Mouse (Mus musculus) neural tube, embryonic 14.5 days (tissue): Measurements from ENCODE around the gene Selp. TPM values are rescaled to one million over a fixed set of nuclear protein-coding genes. Genes with fewer than 3 reads are reported as not detected.

Experiments used
- ATAC-seq: fragments of 200-750 bp; cut with Nextera tagmentation; 2 replicates; pipeline ENCODE4 v1.8.0; 2017; ENCODE audit warnings: low read depth, mild to moderate bottlenecking, moderate TSS enrichment, moderate library complexity
- H3K27ac ChIP-seq: fragments of 300-500 bp; sonication (generic); 2 replicates; pipeline ENCODE4 v1.5.1; 2014; ENCODE audit warnings: low read depth, mild to moderate bottlenecking, control low read depth, low read length, moderate library complexity, mixed read lengths
- H3K27me3 ChIP-seq: fragments of 300-500 bp; sonication (generic); 2 replicates; pipeline ENCODE4 v1.6.1; 2014; ENCODE audit warnings: low read length; ENCODE audit not compliant: control insufficient read depth, insufficient read depth
- H3K36me3 ChIP-seq: fragments of 300-500 bp; sonication (generic); 2 replicates; pipeline ENCODE4 v1.6.1; 2014; ENCODE audit warnings: low read length, mixed read lengths; ENCODE audit not compliant: control insufficient read depth, insufficient read depth
- H3K4me1 ChIP-seq: fragments of 300-500 bp; sonication (generic); 2 replicates; pipeline ENCODE4 v1.6.1; 2014; ENCODE audit warnings: low read length; ENCODE audit not compliant: control insufficient read depth, insufficient read depth
- H3K4me2 ChIP-seq: fragments of 300-500 bp; sonication (generic); 2 replicates; pipeline ENCODE4 v1.6.1; 2014; ENCODE audit warnings: mild to moderate bottlenecking, low read depth, low read length, control low read depth
- H3K4me3 ChIP-seq: fragments of 300-500 bp; sonication (generic); 2 replicates; pipeline ENCODE4 v1.5.1; 2014; ENCODE audit warnings: low read depth, low read length, control low read depth, mixed read lengths
- H3K9ac ChIP-seq: fragments of 300-500 bp; sonication (generic); replicated peaks from 2 replicates; pipeline ENCODE4 v1.6.1; 2014; ENCODE audit warnings: low read depth, mild to moderate bottlenecking, control low read depth, low read length, mixed read lengths
- H3K9me3 ChIP-seq: fragments of 300-500 bp; sonication (generic); 2 replicates; pipeline ENCODE4 v1.6.1; 2016; ENCODE audit warnings: low read length; ENCODE audit not compliant: control insufficient read depth
- WGBS: fragments of 180-500 bp; shearing (Covaris S2); extraction: QIAGEN DNeasy Blood & Tissue Kit; methylation state at CpG from one replicate; pipeline ENCODE4 v1.1.7; 2014; 5-methylcytosine and 5-hydroxymethylcytosine counted together
- polyA plus RNA-seq: library from polyadenylated mRNA; unstranded; fragments of >200 nt; fragmentation: Nextera tagmentation; extraction: Ambion mirVana; gene quantifications from 2 replicates; pipeline ENCODE4 v1.2.1, GENCODE M21; 2014

Gene Selp
- polyA plus RNA-seq, 1 experiment from 2014 or later = not detected

DNA sequence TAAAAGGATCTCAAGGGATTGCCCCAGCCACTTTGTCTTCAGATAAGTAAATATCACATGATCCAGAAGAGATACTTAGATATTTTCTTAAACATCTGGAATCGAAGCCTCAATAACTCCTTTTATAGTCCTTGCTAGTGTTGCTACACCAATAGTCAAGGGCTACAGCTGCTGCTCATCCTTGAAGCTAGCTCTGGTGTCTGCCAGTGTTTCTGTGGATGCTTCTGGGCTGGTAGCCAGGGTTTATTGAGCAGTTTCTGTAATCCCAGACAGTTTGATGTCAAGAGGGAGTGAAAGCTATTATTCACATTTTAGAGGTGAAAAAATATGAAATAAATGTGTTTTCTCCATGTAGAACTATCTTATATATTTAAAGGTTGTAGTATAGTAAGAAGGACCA is 17.5 kb downstream of the Selp start:
- H3K36me3 ChIP-seq = no peaks in the 10 kb centered on the region
- H3K9me3 ChIP-seq = no peaks in the 10 kb centered on the region
- no peak for ATAC-seq
- no peak overlapping the region for H3K27ac ChIP-seq
- no peak overlapping the region for H3K9ac ChIP-seq
- WGBS = 80% methylated on average over 1 of the region's 1 CpGs
- H3K4me1 ChIP-seq = no peaks in the 10 kb centered on the region
- no peak overlapping the region for H3K4me3 ChIP-seq
- H3K27me3 ChIP-seq = no peaks in the 10 kb centered on the region
- H3K4me2 ChIP-seq = no peak overlapping the region

DNA sequence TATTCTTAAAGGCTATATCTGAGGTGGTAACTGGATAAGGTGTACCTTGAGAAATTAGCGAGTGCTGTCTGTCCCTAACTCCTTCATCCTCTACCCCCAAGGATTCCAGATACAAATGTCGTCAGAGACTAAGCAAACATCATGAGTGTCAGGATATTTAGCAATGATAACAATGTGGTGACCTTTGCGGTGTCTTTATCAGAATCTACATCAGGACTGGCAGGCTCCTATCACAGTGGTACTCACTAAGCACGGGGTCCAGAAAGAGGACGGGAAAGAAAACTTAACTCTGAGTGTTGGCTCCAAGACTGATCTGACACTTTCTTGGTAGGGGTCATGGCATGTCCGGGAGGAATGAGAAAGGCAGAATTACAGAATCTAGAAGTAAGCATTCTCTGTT is 19.0 kb downstream of the Selp start:
- ATAC-seq = no peak
- Histone ChIP-seq H3K9ac (no peak overlapping the region), H3K27me3 (no peaks in the 10 kb centered on the region), H3K4me2 (no peak overlapping the region), H3K4me3 (no peak overlapping the region), H3K9me3 (no peaks in the 10 kb centered on the region), H3K27ac (no peak overlapping the region), H3K4me1 (no peaks in the 10 kb centered on the region), H3K36me3 (no peaks in the 10 kb centered on the region)
- 90% methylated on average over 6 of the region's 6 CpGs for WGBS

DNA sequence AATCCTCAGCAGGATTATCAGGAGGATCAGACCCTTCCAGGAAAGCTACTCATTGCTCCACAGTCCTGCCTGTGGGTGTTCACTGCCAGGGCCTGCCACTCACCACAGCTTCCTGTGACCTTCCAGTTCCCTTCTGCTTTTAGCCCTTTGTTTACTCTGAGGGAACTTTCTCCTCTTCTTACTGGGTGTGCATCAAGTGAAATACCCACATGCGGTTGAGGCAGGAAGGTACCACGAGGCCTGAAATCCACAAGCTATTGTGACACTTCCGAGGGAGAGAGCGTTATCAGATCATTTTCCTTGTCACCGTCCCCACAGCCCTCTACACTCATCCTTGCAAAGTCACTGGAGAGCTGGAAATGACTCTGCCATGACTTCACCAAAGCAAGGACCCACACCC is 20.3 kb downstream of the Selp start:
- Histone ChIP-seq H3K36me3 (no peaks in the 10 kb centered on the region), H3K4me2 (no peak overlapping the region), H3K4me1 (no peaks in the 10 kb centered on the region), H3K4me3 (no peak overlapping the region), H3K9me3 (no peaks in the 10 kb centered on the region), H3K27ac (no peak overlapping the region), H3K9ac (no peak overlapping the region), H3K27me3 (no peaks in the 10 kb centered on the region)
- 77% methylated on average over 5 of the region's 5 CpGs for WGBS
- ATAC-seq = no peak

GRCm38 (mm10) chr1:164135960-164136359 is 20.9 kb downstream of the Selp start:
- Histone ChIP-seq H3K4me2 (no peak overlapping the region), H3K27me3 (no peaks in the 10 kb centered on the region), H3K9ac (no peak overlapping the region), H3K9me3 (no peaks in the 10 kb centered on the region), H3K4me3 (no peak overlapping the region), H3K27ac (no peak overlapping the region), H3K4me1 (no peaks in the 10 kb centered on the region), H3K36me3 (no peaks in the 10 kb centered on the region)
- 83% methylated on average over 11 of the region's 11 CpGs for WGBS
- ATAC-seq = no peak

DNA sequence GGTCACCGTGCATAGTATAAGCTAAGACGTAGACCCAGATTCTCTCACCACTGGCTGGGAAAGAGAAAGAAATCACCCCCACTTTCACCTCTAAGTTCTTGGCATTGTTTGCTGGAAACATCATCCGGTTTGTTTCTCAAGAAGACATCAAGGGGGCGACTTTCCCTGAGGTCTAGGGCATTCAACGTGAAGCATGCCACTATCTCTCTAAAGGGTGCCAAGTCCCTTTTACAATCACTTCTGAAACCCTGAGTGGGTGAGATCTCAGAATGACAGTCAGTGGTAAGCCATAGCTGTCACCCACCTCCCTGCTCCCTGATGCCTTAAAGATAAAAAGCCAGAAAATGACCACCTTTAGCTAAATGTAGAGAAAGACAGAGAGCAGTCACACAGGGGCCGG is 21.6 kb downstream of the Selp start:
- no peak overlapping the region for H3K4me3 ChIP-seq
- 81% methylated on average over 6 of the region's 6 CpGs for WGBS

DNA sequence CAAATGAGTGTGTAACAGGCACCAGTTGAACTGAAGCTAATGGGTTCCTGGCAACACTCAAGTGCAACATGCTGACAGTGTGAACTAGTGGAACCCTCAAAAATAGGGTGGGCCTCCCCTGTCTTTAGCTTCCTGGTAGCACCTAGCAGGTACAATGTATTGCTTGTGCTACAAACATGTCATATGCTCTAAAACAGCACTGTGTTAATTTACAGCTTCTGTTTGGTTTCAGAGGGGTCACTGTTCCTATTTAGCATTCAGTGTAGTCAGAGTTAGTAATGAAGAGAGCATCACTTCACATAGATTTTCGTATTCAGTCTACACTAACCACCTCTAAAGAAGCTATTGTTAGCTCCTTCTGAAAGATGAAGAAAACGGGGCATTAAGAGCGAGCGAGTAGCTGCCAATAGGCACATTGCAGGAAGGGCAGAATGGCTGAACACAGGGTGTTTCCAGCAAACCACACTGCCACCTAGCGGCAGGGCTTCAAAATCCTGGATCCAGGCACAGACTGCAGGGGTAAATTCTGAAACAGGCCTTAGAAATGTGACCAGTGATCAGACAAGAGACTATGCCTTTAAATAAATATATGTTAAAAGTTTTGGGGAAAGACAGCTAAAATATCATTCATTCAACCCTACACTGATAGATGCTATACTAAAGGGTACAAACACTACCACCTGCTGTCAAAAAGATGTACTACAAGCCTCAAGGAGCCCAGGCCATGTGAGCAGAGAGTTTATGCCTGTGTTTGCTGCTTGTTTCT is 23.5 kb downstream of the Selp start:
- no peaks in the 10 kb centered on the region for H3K4me1 ChIP-seq
- no peak overlapping the region for H3K27ac ChIP-seq
- H3K27me3 ChIP-seq = no peaks in the 10 kb centered on the region
- 6% methylated on average over 5 of the region's 5 CpGs for WGBS
- H3K9me3 ChIP-seq = no peaks in the 10 kb centered on the region
- peak overlapping the region; percentile 3; the same call in 1 of the 2 replicates for H3K4me2 ChIP-seq
- H3K9ac ChIP-seq = no peak overlapping the region
- no peak overlapping the region for H3K4me3 ChIP-seq
- no peaks in the 10 kb centered on the region for H3K36me3 ChIP-seq
- peak; percentile 91 for ATAC-seq

More for the DNA sequence above, 21.6 kb downstream of the Selp start:
- H3K9ac ChIP-seq = no peak overlapping the region
- no peak for ATAC-seq
- H3K36me3 ChIP-seq = no peaks in the 10 kb centered on the region
- no peak overlapping the region for H3K27ac ChIP-seq
- H3K4me1 ChIP-seq = no peaks in the 10 kb centered on the region
- no peaks in the 10 kb centered on the region for H3K9me3 ChIP-seq
- H3K4me2 ChIP-seq = no peak overlapping the region
- H3K27me3 ChIP-seq = no peaks in the 10 kb centered on the region

DNA sequence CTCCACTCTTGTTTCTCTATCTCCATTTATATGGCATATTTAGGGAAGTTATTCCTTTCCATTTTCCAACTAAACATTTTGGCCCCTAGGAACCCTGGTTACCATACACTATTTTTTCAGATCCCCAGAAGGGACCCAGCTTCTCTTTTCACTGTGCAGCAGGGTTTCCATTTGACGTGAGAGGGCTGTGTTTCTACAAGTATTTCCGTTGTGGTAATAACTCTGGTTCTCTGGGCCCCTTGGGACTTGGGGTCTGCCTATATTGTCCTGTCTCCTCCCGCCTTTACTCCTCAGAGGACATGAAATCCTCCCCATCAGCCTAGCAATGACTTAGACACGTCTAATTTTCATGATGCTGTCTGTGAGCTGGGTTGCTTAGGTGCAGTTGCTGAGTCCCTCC is 24.4 kb downstream of the Selp start:
- H3K9ac ChIP-seq = no peak overlapping the region
- WGBS = 70% methylated on average over 4 of the region's 4 CpGs
- no peaks in the 10 kb centered on the region for H3K27me3 ChIP-seq
- no peak for ATAC-seq
- H3K36me3 ChIP-seq = no peaks in the 10 kb centered on the region
- H3K4me3 ChIP-seq = no peak overlapping the region
- H3K4me1 ChIP-seq = no peaks in the 10 kb centered on the region
- H3K9me3 ChIP-seq = no peaks in the 10 kb centered on the region
- no peak overlapping the region for H3K4me2 ChIP-seq
- no peak overlapping the region for H3K27ac ChIP-seq

DNA sequence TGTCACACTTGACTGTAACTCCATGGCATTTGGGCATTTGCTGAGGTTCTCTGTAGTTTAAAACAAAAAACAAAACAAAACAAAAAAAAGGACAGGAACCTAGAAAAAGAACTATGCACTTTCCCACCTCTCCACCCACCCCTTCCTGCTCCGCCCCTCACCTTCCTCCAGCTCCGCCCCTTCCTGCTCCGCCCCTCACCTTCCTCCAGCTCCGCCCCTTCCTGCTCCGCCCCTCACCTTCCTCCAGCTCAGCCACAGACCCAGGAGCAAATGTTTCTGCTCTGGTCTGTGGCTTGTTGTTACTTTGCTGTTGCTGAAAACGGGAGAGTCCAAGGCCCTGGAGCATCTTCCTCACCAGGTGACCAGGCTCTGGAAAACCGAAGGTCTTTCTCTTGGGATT is 34.0 kb downstream of the Selp start:
- Histone ChIP-seq H3K9ac (no peak overlapping the region), H3K4me1 (no peaks in the 10 kb centered on the region), H3K4me2 (no peak overlapping the region), H3K36me3 (no peaks in the 10 kb centered on the region), H3K27ac (no peak overlapping the region), H3K9me3 (no peaks in the 10 kb centered on the region), H3K27me3 (no peaks in the 10 kb centered on the region), H3K4me3 (no peak overlapping the region)
- WGBS = 97% methylated on average over 7 of the region's 7 CpGs
- ATAC-seq = no peak

GRCm38 (mm10) chr1:164151387-164152088 is 36.5 kb downstream of the Selp start, which contains the start of gene F5:
TSS of gene F5 (plus strand) at chr1:164151838.
- Histone ChIP-seq H3K4me3 (no peak within 1 kb of the TSS), H3K9ac (no peak within 1 kb of the TSS), H3K4me1 (no peaks in the 10 kb centered on the region), H3K4me2 (no peak within 1 kb of the TSS), H3K27me3 (no peaks in the 10 kb centered on the region), H3K9me3 (no peaks in the 10 kb centered on the region), H3K27ac (no peak within 1 kb of the TSS), H3K36me3 (no peaks in the 10 kb centered on the region)
- WGBS = 15% methylated on average over 16 of the region's 16 CpGs
- 0 out of 2 replicates have a peak, but pooled peaks have one; percentile 34 for ATAC-seq
